Mouse (Mus musculus): ENCODE measurements around the gene Phf20. TPM values are rescaled to one million over a fixed set of nuclear protein-coding genes. Genes with fewer than 3 reads are reported as not detected.
"Not testable (repeated sequence)": the region's sequence is repeated elsewhere in the genome, so short reads cannot be mapped to it uniquely, and the experiment has no call there.

Phf20 gene
- polyA plus RNA-seq, 1 experiment from 2014 or later = 46.5 TPM

GRCm38 (mm10) chr2:156227689-156228088 is 31.4 kb downstream of the Phf20 start:
- Histone ChIP-seq H3K4me3 (ENCODE audit: low read length) (no peak overlapping the region), H3K27ac (ENCODE audit: low read length) (no peak overlapping the region), H3K4me1 (ENCODE audit: control insufficient read depth, insufficient read depth, low read length) (peaks cover 4% of the 10 kb centered on the region; the same call in 1 of the 2 replicates), H3K9me3 (replicated peaks; ENCODE audit: control insufficient read depth, low read length) (no peaks in the 10 kb centered on the region), H3K27me3 (ENCODE audit: control insufficient read depth, insufficient read depth, low read length) (no peaks in the 10 kb centered on the region), H3K4me2 (ENCODE audit: low read depth, low read length) (no peak overlapping the region), H3K36me3 (ENCODE audit: control insufficient read depth, insufficient read depth) (peaks cover 18% of the 10 kb centered on the region), H3K9ac (ENCODE audit: low read length) (no peak overlapping the region)
- ATAC-seq (replicated peaks; ENCODE audit: extremely low read depth, insufficient read depth, low FRiP score) = no peak
- 93% methylated on average over 1 of the region's 1 CpGs for WGBS

DNA sequence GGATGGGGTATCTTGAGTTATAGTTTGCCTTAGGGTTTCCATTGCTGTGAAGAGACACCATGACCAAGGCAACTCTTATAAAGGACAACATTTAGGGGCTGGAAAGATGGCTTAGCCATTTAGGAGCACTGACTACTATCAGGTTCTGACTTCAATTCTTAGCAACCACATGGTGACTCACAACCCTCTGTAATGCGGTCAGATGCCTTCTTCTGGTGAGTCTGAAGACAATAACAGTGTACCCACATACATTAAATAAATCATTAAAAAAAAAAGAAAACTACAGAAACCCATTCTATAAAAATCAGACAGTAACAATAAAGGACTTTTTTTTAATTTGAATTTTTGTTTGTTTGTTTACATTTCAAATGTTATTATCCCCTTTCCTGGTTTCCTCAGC is 32.9 kb downstream of the Phf20 start:
- WGBS = 92% methylated on average over 1 of the region's 1 CpGs

GRCm38 (mm10) chr2:156231340-156231739 is 35.1 kb downstream of the Phf20 start:
- Histone ChIP-seq H3K36me3 (ENCODE audit: control insufficient read depth, insufficient read depth) (peaks cover 12% of the 10 kb centered on the region), H3K9ac (ENCODE audit: low read length) (no peak overlapping the region), H3K4me3 (ENCODE audit: low read length) (no peak overlapping the region), H3K4me2 (ENCODE audit: low read depth, low read length) (no peak overlapping the region), H3K27me3 (ENCODE audit: control insufficient read depth, insufficient read depth, low read length) (no peaks in the 10 kb centered on the region), H3K27ac (ENCODE audit: low read length) (no peak overlapping the region), H3K4me1 (ENCODE audit: control insufficient read depth, insufficient read depth, low read length) (no peaks in the 10 kb centered on the region), H3K9me3 (replicated peaks; ENCODE audit: control insufficient read depth, low read length) (no peaks in the 10 kb centered on the region)
- ATAC-seq (replicated peaks; ENCODE audit: extremely low read depth, insufficient read depth, low FRiP score) = no peak

More for the DNA sequence above, 32.9 kb downstream of the Phf20 start:
- Histone ChIP-seq H3K27ac (ENCODE audit: low read length) (no peak overlapping the region), H3K4me2 (ENCODE audit: low read depth, low read length) (no peak overlapping the region), H3K36me3 (ENCODE audit: control insufficient read depth, insufficient read depth) (peaks cover 18% of the 10 kb centered on the region), H3K4me3 (ENCODE audit: low read length) (no peak overlapping the region), H3K9ac (ENCODE audit: low read length) (no peak overlapping the region), H3K9me3 (replicated peaks; ENCODE audit: control insufficient read depth, low read length) (no peaks in the 10 kb centered on the region), H3K27me3 (ENCODE audit: control insufficient read depth, insufficient read depth, low read length) (no peaks in the 10 kb centered on the region), H3K4me1 (ENCODE audit: control insufficient read depth, insufficient read depth, low read length) (no peaks in the 10 kb centered on the region; the same call in 1 of the 2 replicates)
- no peak for ATAC-seq (replicated peaks; ENCODE audit: extremely low read depth, insufficient read depth, low FRiP score)

- no peak overlapping the region for H3K27ac ChIP-seq (ENCODE audit: low read length)
- no peak for ATAC-seq (replicated peaks; ENCODE audit: extremely low read depth, insufficient read depth, low FRiP score)
- no peak overlapping the region for H3K9ac ChIP-seq (ENCODE audit: low read length)
- no peak overlapping the region for H3K4me3 ChIP-seq (ENCODE audit: low read length)
- peaks cover 12% of the 10 kb centered on the region for H3K36me3 ChIP-seq (ENCODE audit: control insufficient read depth, insufficient read depth)
- H3K27me3 ChIP-seq (ENCODE audit: control insufficient read depth, insufficient read depth, low read length) = no peaks in the 10 kb centered on the region
- no peaks in the 10 kb centered on the region for H3K9me3 ChIP-seq (replicated peaks; ENCODE audit: control insufficient read depth, low read length)
- H3K4me1 ChIP-seq (ENCODE audit: control insufficient read depth, insufficient read depth, low read length) = no peaks in the 10 kb centered on the region
- H3K4me2 ChIP-seq (ENCODE audit: low read depth, low read length) = no peak overlapping the region
- WGBS = 79% methylated on average over 3 of the region's 3 CpGs
Observed at GRCm38 (mm10) chr2:156233275-156233948, 37.1 kb downstream of the Phf20 start.

GRCm38 (mm10) chr2:156234016-156234415 is 37.8 kb downstream of the Phf20 start:
- not testable (repeated sequence) for H3K9ac ChIP-seq (ENCODE audit: low read length); H3K27ac ChIP-seq (ENCODE audit: low read length); H3K9me3 ChIP-seq (replicated peaks; ENCODE audit: control insufficient read depth, low read length); H3K4me2 ChIP-seq (ENCODE audit: low read depth, low read length); H3K27me3 ChIP-seq (ENCODE audit: control insufficient read depth, insufficient read depth, low read length); H3K4me1 ChIP-seq (ENCODE audit: control insufficient read depth, insufficient read depth, low read length); H3K4me3 ChIP-seq (ENCODE audit: low read length); ATAC-seq (replicated peaks; ENCODE audit: extremely low read depth, insufficient read depth, low FRiP score)
- 82% methylated on average over 2 of the region's 2 CpGs for WGBS
- H3K36me3 ChIP-seq (ENCODE audit: control insufficient read depth, insufficient read depth) = peaks cover 12% of the 10 kb centered on the region

DNA sequence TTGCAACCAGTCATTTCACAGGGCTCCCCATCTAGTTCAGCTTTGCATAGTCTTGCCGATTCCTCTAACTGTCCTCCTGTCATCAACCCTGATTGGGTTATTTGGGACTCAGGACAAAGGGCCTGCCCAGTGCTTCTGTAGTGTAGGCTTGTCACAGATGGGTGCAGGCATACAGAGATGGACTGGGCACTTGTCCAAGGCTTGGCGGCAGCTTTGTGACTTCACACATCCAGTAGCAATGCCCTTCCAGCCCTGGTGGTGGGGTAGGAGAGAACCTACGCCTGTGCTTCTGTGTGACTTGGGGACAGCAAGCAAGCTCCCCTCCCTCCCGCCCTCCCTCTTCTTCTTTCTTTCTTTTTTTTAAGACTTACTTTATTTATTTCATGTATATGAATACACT is 39.6 kb downstream of the Phf20 start:
- WGBS = 72% methylated on average over 4 of the region's 4 CpGs
- ATAC-seq (replicated peaks; ENCODE audit: extremely low read depth, insufficient read depth, low FRiP score) = no peak
- no peak overlapping the region for H3K9ac ChIP-seq (ENCODE audit: low read length)
- peaks cover 11% of the 10 kb centered on the region for H3K36me3 ChIP-seq (ENCODE audit: control insufficient read depth, insufficient read depth)
- H3K4me2 ChIP-seq (ENCODE audit: low read depth, low read length) = no peak overlapping the region
- H3K27me3 ChIP-seq (ENCODE audit: control insufficient read depth, insufficient read depth, low read length) = no peaks in the 10 kb centered on the region
- no peaks in the 10 kb centered on the region for H3K4me1 ChIP-seq (ENCODE audit: control insufficient read depth, insufficient read depth, low read length)
- H3K4me3 ChIP-seq (ENCODE audit: low read length) = no peak overlapping the region
- H3K27ac ChIP-seq (ENCODE audit: low read length) = no peak overlapping the region
- no peaks in the 10 kb centered on the region for H3K9me3 ChIP-seq (replicated peaks; ENCODE audit: control insufficient read depth, low read length)

DNA sequence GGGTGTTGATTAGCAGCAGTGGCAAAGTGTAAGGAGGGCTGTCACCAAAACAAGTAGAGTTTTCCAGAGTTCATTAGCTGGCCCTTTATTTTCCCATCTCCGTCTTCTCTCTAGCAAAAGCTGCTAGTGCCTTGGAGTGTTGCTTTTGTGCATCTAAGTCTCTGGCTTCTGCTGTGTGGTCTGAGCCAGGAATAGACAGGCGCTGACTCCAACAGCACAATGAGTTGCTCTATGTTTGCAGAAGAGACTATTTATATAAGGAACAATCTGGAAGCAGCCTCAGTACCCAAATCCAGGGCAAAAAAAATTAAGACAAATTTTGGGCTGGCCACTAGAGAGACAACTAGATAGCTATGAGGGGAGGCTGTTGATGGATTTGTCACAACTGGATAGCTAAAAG is 45.4 kb downstream of the Phf20 start:
- no peak overlapping the region for H3K4me2 ChIP-seq (ENCODE audit: low read depth, low read length)
- H3K4me1 ChIP-seq (ENCODE audit: control insufficient read depth, insufficient read depth, low read length) = no peaks in the 10 kb centered on the region
- no peaks in the 10 kb centered on the region for H3K27me3 ChIP-seq (ENCODE audit: control insufficient read depth, insufficient read depth, low read length)
- H3K9ac ChIP-seq (ENCODE audit: low read length) = no peak overlapping the region
- H3K4me3 ChIP-seq (ENCODE audit: low read length) = no peak overlapping the region
- no peak overlapping the region for H3K27ac ChIP-seq (ENCODE audit: low read length)
- 72% methylated on average over 2 of the region's 2 CpGs for WGBS
- H3K36me3 ChIP-seq (ENCODE audit: control insufficient read depth, insufficient read depth) = peaks cover 6% of the 10 kb centered on the region; the same call in 1 of the 2 replicates
- ATAC-seq (replicated peaks; ENCODE audit: extremely low read depth, insufficient read depth, low FRiP score) = no peak
- no peaks in the 10 kb centered on the region for H3K9me3 ChIP-seq (replicated peaks; ENCODE audit: control insufficient read depth, low read length)

DNA sequence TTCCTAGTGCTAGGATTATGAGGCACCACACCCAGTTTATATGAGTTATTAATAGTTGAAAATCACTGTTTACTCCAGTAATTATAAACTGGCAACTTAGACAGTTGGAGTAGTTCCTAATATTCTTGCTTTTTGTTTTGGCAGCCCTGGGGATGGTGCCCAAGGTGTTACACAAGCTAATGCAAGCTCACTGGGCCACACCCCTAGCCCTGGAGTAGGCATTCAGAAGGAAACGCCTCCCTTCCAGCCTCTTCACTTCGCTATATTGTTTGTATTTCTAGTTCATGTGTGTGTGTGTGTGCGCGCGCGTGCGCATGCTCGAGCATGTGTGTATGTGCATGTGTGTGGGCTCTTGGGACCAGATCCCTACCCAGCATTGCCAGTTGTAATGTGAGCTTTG is 46.7 kb downstream of the Phf20 start:
- WGBS = 94% methylated on average over 8 of the region's 8 CpGs
- H3K27ac ChIP-seq (ENCODE audit: low read length) = no peak overlapping the region
- no peak overlapping the region for H3K9ac ChIP-seq (ENCODE audit: low read length)
- H3K9me3 ChIP-seq (replicated peaks; ENCODE audit: control insufficient read depth, low read length) = no peaks in the 10 kb centered on the region
- no peaks in the 10 kb centered on the region for H3K4me1 ChIP-seq (ENCODE audit: control insufficient read depth, insufficient read depth, low read length)
- no peak overlapping the region for H3K4me3 ChIP-seq (ENCODE audit: low read length)
- H3K36me3 ChIP-seq (ENCODE audit: control insufficient read depth, insufficient read depth) = peaks cover 10% of the 10 kb centered on the region
- H3K27me3 ChIP-seq (ENCODE audit: control insufficient read depth, insufficient read depth, low read length) = no peaks in the 10 kb centered on the region
- no peak for ATAC-seq (replicated peaks; ENCODE audit: extremely low read depth, insufficient read depth, low FRiP score)
- H3K4me2 ChIP-seq (ENCODE audit: low read depth, low read length) = no peak overlapping the region

- H3K4me3 ChIP-seq (ENCODE audit: low read length) = no peak overlapping the region
- no peaks in the 10 kb centered on the region for H3K27me3 ChIP-seq (ENCODE audit: control insufficient read depth, insufficient read depth, low read length)
- no peak for ATAC-seq (replicated peaks; ENCODE audit: extremely low read depth, insufficient read depth, low FRiP score)
- no peak overlapping the region for H3K27ac ChIP-seq (ENCODE audit: low read length)
- H3K36me3 ChIP-seq (ENCODE audit: control insufficient read depth, insufficient read depth) = peaks cover 15% of the 10 kb centered on the region
- H3K4me1 ChIP-seq (ENCODE audit: control insufficient read depth, insufficient read depth, low read length) = no peaks in the 10 kb centered on the region
- H3K4me2 ChIP-seq (ENCODE audit: low read depth, low read length) = no peak overlapping the region
- H3K9ac ChIP-seq (ENCODE audit: low read length) = no peak overlapping the region
- no peaks in the 10 kb centered on the region for H3K9me3 ChIP-seq (replicated peaks; ENCODE audit: control insufficient read depth, low read length)
Observed at GRCm38 (mm10) chr2:156247599-156247998, 51.3 kb downstream of the Phf20 start.
